Mouse (Mus musculus) liver, postnatal 0 days (tissue): ENCODE data around the gene 4930535I16Rik. TPM values are rescaled to one million over a fixed set of nuclear protein-coding genes. Genes with fewer than 3 reads are reported as not detected.
A peak's percentile ranks its signal among the peaks of the same experiment; 100 is the strongest.
"Not testable (repeated sequence)": the region's sequence is repeated elsewhere in the genome, so short reads cannot be mapped to it uniquely, and the experiment has no call there.

Experiments used
- ATAC-seq: fragments of 200-750 bp; cut with Nextera tagmentation; 2 replicates; pipeline ENCODE4 v1.8.0; 2017; ENCODE audit warnings: mild to moderate bottlenecking, moderate library complexity
- DNase-seq: peaks from one replicate; pipeline ENCODE4 v3.0.0-alpha.2; 2016
- H3K27ac ChIP-seq: fragments of 300-500 bp; sonication (generic); 2 replicates; pipeline ENCODE4 v1.5.1; 2014; ENCODE audit warnings: antibody characterized with exemption, moderate library complexity, mild to moderate bottlenecking, low read depth
- H3K27me3 ChIP-seq: fragments of 300-500 bp; sonication (generic); 2 replicates; pipeline ENCODE4 v1.6.1; 2014; ENCODE audit warnings: low read length, control low read depth, mixed read lengths; ENCODE audit not compliant: insufficient read depth
- H3K36me3 ChIP-seq: fragments of 300-500 bp; sonication (generic); replicated peaks from 2 replicates; pipeline ENCODE4 v1.6.1; 2014; ENCODE audit warnings: mild to moderate bottlenecking, control low read depth, low read length, moderate library complexity, mixed read lengths; ENCODE audit not compliant: insufficient read depth
- H3K4me1 ChIP-seq: fragments of 300-500 bp; sonication (generic); 2 replicates; pipeline ENCODE4 v1.6.1; 2014; ENCODE audit warnings: antibody characterized with exemption, mild to moderate bottlenecking, control low read depth; ENCODE audit not compliant: insufficient read depth
- H3K4me2 ChIP-seq: fragments of 300-500 bp; sonication (generic); 2 replicates; pipeline ENCODE4 v1.6.1; 2014; ENCODE audit warnings: low read depth, mild to moderate bottlenecking, low read length, moderate library complexity, mixed read lengths
- H3K4me3 ChIP-seq: fragments of 300-500 bp; sonication (generic); 2 replicates; pipeline ENCODE4 v1.5.1; 2014; ENCODE audit warnings: low read depth, low read length
- H3K9ac ChIP-seq: fragments of 300-500 bp; sonication (generic); replicated peaks from 2 replicates; pipeline ENCODE4 v1.6.1; 2014; ENCODE audit warnings: mild to moderate bottlenecking, moderate library complexity
- H3K9me3 ChIP-seq: fragments of 300-500 bp; sonication (generic); 2 replicates; pipeline ENCODE4 v1.6.1; 2016; ENCODE audit warnings: mild to moderate bottlenecking, control low read depth, low read length, mixed read lengths
- CTCF ChIP-seq: sonication (generic); IDR thresholded peaks from 2 replicates; pipeline ENCODE4 v1.5.1; 2016; ENCODE audit warnings: antibody characterized with exemption, low read depth
- EP300 ChIP-seq: IDR thresholded peaks from 2 replicates; pipeline ENCODE4 v1.6.1; 2016; ENCODE audit warnings: antibody characterized with exemption, low read depth, mild to moderate bottlenecking
- WGBS: fragments of 180-500 bp; shearing (Covaris S2); extraction: QIAGEN DNeasy Blood & Tissue Kit; methylation state at CpG from one replicate; pipeline ENCODE4 v1.1.7; 2014; ENCODE audit not compliant: insufficient replicate concordance; 5-methylcytosine and 5-hydroxymethylcytosine counted together
- polyA plus RNA-seq: library from polyadenylated mRNA; unstranded; fragments of >200 nt; fragmentation: Nextera tagmentation; extraction: Ambion mirVana; gene quantifications from 2 replicates; pipeline ENCODE4 v1.2.1, GENCODE M21; 2015

Gene 4930535I16Rik
- polyA plus RNA-seq, 1 experiment from 2014 or later, result not detected

DNA sequence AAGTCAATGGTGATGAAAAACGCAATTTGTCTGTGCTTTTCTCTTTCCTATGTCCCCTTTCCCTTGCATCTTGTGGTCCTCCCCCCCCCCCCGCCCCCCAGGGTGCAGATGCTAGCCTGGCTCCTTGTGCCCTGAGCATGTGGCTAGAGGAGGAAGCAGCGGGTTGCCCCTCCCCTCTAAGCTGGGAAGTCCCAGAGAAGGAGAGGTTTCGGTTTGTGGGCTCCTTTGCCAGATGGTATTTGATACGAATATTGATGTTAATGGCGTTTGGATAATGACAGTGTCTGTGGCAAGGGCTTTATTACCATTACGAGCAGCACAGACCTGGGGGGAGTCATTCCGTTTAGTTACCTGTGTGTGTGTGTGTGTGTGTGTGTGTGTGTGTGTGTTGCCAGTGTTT lies 34.2 kb upstream of the 4930535I16Rik start:
- Histone ChIP-seq H3K27me3 (peaks cover 7% of the 10 kb centered on the region; the same call in 1 of the 2 replicates), H3K27ac (no peak overlapping the region), H3K9ac (no peak overlapping the region), H3K4me3 (no peak overlapping the region), H3K4me1 (no peaks in the 10 kb centered on the region; the same call in 1 of the 2 replicates), H3K9me3 (no peaks in the 10 kb centered on the region), H3K4me2 (no peak overlapping the region), H3K36me3 (no peaks in the 10 kb centered on the region)
- ATAC-seq (no peak), DNase-seq (no peak)
- TF ChIP-seq CTCF (no peak), EP300 (no peak)
- 39% methylated on average over 7 of the region's 8 CpGs for WGBS

DNA sequence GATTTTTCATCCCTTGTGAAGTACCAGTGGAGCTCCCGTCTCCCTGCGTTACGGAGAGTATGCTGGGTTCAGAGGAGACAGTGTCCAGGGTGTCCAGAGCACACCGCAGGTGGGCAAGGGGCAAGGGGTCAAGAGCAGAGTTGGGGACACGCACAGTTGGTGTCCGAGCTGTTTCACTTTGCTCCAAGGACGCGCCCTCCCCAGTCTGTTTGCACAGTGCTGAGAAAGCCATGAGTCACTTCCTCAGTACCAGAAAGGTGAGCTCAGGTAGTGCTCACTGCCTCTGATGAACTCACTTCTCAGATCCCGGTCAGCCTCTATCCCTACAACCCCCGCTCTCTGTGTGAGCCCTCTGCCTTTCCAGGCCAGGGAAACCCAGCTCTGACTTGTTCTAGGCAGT lies 31.8 kb upstream of the 4930535I16Rik start:
- H3K4me2 ChIP-seq, result no peak overlapping the region
- no peak overlapping the region for H3K4me3 ChIP-seq
- TF ChIP-seq EP300, result no peak
- TF ChIP-seq CTCF, result no peak
- no peaks in the 10 kb centered on the region for H3K36me3 ChIP-seq
- no peak for DNase-seq
- 56% methylated on average over 10 of the region's 10 CpGs for WGBS
- H3K4me1 ChIP-seq, result no peaks in the 10 kb centered on the region
- H3K9ac ChIP-seq, result no peak overlapping the region
- no peak for ATAC-seq
- no peaks in the 10 kb centered on the region for H3K27me3 ChIP-seq
- H3K9me3 ChIP-seq, result no peaks in the 10 kb centered on the region
- no peak overlapping the region for H3K27ac ChIP-seq

- 77% methylated on average over 6 of the region's 6 CpGs for WGBS
- H3K36me3 ChIP-seq, result no peaks in the 10 kb centered on the region
- ATAC-seq (no peak), DNase-seq (no peak)
- H3K4me3 ChIP-seq, result no peak overlapping the region
- no peak for TF ChIP-seq CTCF
- TF ChIP-seq EP300, result no peak
- H3K9ac ChIP-seq, result no peak overlapping the region
- no peaks in the 10 kb centered on the region for H3K4me1 ChIP-seq
- no peak overlapping the region for H3K27ac ChIP-seq
- H3K9me3 ChIP-seq, result no peaks in the 10 kb centered on the region
- no peaks in the 10 kb centered on the region for H3K27me3 ChIP-seq
- no peak overlapping the region for H3K4me2 ChIP-seq
Observed at GRCm38 (mm10) chr4:123948901-123949300, 31.1 kb upstream of the 4930535I16Rik start.

DNA sequence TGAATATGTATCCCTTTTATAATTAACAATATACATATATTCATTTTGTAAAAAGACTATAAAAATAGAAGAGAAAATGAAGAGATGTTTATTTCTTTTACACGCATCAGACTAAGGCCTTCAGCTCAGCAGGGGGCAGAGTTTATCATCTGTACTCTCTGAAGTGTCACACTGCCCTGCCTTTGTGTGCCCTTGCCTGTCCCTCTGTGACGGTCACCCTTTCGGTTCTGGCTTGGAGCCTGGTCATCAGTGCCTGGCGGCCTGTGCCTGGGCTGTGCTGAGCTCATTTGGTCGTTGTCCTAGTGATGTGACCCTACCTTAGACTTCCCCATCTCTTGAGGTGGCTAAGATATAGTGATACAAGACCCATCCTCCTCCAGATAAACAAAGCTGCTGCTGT lies 29.3 kb upstream of the 4930535I16Rik start:
- no peak overlapping the region for H3K9ac ChIP-seq
- no peak for ATAC-seq
- no peak overlapping the region for H3K4me3 ChIP-seq
- H3K9me3 ChIP-seq, result no peaks in the 10 kb centered on the region
- H3K27ac ChIP-seq, result no peak overlapping the region
- WGBS, result 47% methylated on average over 5 of the region's 5 CpGs
- no peaks in the 10 kb centered on the region for H3K4me1 ChIP-seq
- no peak for TF ChIP-seq CTCF
- no peak for TF ChIP-seq EP300
- H3K36me3 ChIP-seq, result no peaks in the 10 kb centered on the region
- no peaks in the 10 kb centered on the region for H3K27me3 ChIP-seq
- H3K4me2 ChIP-seq, result no peak overlapping the region
- DNase-seq, result no peak

DNA sequence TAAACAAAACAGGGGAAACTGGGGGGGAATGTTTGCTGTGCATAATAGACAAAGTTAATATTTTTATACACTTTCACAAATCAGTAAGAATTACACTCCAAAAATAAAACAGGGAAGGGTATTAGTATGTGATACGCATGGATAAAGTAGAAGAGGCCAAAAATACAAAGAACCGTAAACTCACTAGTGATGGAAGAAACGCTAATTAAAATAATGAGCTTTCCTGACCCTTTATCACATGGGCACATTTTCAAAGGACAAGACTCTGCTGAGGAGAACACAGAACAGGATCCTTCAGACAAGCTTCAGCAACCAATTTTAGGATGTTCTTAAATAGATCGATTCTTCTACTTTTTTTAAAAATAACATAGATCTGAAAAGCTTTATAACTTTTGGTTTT lies 28.9 kb upstream of the 4930535I16Rik start:
- no peak overlapping the region for H3K27ac ChIP-seq
- H3K4me3 ChIP-seq, result no peak overlapping the region
- DNase-seq (no peak), ATAC-seq (no peak)
- H3K9me3 ChIP-seq, result no peaks in the 10 kb centered on the region
- no peaks in the 10 kb centered on the region for H3K27me3 ChIP-seq
- H3K4me2 ChIP-seq, result no peak overlapping the region
- TF ChIP-seq CTCF, result no peak
- no peak for TF ChIP-seq EP300
- H3K4me1 ChIP-seq, result no peaks in the 10 kb centered on the region
- no peak overlapping the region for H3K9ac ChIP-seq
- H3K36me3 ChIP-seq, result no peaks in the 10 kb centered on the region
- WGBS, result 77% methylated on average over 4 of the region's 4 CpGs

GRCm38 (mm10) chr4:123940878-123941277 lies 23.1 kb upstream of the 4930535I16Rik start:
- 0 out of 2 replicates have a peak, but pooled peaks have one; percentile 29 for ATAC-seq
- peaks cover 13% of the 10 kb centered on the region for H3K36me3 ChIP-seq
- DNase-seq, H3K4me1 ChIP-seq, H3K4me2 ChIP-seq, H3K27ac ChIP-seq, H3K9me3 ChIP-seq, H3K27me3 ChIP-seq, H3K9ac ChIP-seq, H3K4me3 ChIP-seq: not testable (repeated sequence)
- 41% methylated on average over 7 of the region's 7 CpGs for WGBS

GRCm38 (mm10) chr4:123939838-123940237 lies 22.0 kb upstream of the 4930535I16Rik start:
- H3K4me1 ChIP-seq, result no peaks in the 10 kb centered on the region
- no peaks in the 10 kb centered on the region for H3K9me3 ChIP-seq
- no peak overlapping the region for H3K9ac ChIP-seq
- H3K27ac ChIP-seq, result no peak overlapping the region
- 7% methylated on average over 4 of the region's 4 CpGs for WGBS
- no peak overlapping the region for H3K4me3 ChIP-seq
- no peak overlapping the region for H3K4me2 ChIP-seq
- no peak for TF ChIP-seq EP300
- TF ChIP-seq CTCF, result peak; percentile 89
- no peak for ATAC-seq
- H3K36me3 ChIP-seq, result peaks cover 23% of the 10 kb centered on the region
- H3K27me3 ChIP-seq, result no peaks in the 10 kb centered on the region
- peak; percentile 83 for DNase-seq
